Mouse (Mus musculus): ENCODE measurements at regions not wholly inside any gene's neighbourhood (a gene's known extent, or its start where the extent isn't known, plus 50 kb on each side); places are given as distances from the start of the nearest gene placed in this dataset.

DNA sequence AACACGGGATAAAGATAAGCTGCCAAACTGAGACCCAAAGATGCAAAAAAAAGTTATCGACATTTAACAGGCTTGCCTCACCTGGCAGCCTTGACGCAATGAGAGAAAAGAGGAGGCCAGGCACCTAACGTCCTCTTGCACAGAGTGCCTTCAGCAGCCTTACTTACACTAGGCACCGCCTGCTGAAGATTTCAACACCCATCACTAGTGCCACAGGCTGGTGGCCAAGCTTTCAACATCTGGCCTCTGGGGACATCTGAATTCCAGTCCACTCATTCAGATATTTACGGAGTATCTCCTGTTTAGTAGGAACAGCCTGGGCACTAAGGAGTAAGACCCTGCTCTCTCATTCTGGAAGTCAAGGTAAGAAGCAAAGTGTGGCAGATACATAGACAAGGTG is 246.3 kb upstream of the Cited2 start:
- DNase-seq = no peak

DNA sequence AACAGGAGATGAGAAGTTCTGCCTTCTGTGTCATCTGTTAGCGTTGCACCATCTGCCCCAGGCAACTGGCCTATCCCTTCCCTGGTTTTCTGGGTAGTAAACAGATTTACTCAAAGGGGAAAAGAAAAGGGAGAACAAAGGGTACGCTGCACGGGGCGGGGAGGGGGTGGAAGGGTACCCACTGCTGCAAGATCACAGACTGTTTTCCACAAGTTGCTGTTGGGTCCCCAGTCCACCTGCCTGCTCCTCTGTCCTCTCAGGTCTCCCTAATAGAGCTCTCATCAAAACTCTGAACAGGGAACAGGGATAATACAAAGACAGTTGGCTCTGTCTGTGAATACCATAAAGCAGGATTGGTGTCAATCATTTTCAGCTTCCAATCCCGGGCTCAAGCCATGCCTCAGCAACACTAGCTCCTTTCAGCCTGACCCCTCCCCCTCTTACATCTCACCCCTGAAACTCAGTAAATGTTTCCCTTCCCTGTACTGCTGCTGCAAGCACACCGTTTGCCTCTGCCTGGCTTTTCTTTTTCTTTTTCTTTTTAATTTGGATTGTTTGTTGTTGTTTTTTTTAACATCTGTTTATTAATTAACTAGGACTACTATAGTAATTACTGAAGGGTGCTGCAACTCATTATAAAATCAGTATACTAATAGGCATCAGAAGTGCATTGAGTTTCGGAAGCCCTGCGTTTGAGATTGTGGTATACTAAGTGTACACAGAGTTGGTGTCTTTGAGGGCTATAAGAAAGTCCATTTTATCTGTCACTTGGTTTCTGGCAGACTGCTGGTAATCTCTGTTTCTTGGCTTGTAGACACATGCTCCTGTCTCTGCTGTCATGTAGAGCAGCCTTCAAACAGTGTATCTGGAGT is 244.0 kb upstream of the Cited2 start:
- no peak for DNase-seq

DNA sequence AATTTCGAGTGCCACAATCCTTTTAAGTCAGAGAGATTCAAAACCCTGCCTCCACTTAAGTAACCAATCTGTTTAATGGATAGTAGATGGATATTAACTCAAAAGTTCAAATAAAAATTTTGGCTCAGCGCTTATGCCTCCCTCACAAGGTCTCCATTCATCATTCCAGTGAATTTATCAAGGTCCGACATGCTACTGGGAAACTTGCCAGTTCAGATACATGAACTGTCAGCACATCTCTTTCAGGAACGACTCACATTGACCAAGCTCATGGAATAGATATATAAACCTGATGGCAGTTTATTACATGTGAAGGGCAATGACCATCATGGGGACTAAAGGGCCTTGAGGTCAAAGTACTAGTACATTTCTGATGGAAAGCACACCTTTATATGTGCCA is 240.3 kb upstream of the Cited2 start:
- no peak for DNase-seq

DNA sequence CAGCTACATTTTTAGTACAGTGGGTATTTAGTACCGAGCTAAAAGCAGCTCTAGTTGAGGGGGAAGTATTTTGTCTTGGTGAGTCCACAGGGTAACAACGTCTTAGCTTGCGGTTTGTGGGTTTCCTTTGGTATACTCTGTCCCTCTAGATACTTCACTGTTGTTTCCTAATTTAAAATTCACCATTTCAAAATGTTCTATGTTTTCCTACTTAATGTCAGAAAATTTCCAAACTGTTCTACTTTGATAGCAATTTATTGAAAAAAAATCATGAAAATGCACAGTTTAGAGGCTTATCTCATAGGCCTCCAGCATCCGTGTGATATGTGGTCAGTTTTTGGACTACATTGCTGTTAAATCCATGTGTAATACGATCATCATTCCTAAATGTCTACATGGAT is 238.0 kb upstream of the Cited2 start:
- DNase-seq = no peak

DNA sequence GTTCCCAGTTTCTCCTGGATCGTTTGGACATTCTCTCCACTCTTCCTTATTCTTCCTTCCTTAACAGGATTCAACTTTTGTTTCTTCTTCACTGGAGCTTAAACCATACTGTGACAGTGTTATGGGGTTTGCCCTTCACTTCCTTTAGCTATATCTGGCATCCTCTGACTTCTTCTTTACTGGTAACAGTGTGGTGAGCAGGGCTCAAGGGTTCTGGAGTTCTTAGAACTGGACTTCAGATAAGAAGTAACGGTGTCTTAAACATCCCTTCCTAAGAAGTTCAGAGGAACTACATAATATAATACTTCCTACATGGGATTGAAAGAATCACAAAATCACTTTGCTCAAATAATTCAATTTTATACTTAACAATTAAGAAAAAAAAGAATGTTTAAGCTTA is 237.5 kb upstream of the Cited2 start:
- DNase-seq = no peak

DNA sequence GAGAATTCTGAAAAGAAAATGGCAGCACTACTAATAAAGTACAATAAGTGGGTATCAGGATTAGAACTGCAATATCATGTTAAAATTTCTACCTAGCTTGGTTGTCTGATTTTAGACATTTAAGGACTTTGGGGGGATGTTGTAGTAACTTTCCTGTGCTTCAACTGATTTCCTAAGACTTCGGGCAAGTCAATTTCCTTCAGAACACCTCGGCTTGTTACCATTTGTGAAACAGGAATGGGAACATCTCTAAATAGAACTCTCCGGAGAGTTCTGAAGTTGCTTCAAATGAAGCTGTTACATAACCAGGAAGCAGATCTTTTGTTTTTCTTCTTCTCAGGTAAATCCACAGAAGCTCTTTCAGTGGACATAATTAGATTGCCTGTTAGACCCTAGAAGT is 237.0 kb upstream of the Cited2 start:
- DNase-seq = no peak

DNA sequence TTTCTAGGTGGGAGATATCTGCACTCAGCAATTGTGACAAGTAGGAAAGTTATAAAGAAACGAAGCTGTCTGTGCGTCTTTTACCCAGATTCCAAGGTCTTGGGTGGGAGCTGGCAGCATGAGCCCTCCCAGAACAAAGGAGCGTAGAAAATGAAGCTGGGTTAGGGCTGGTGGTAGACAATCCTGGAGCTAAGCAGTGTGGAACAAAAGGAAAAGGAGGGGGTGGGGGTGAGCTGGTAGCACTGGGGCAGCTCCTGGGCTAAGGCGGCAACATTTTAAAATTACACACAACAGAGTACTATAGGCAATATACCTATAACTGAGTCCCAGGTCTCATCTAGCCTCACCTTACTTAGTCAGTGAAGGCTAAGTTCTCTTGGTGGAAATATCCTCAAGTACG is 235.6 kb upstream of the Cited2 start:
- DNase-seq = no peak

DNA sequence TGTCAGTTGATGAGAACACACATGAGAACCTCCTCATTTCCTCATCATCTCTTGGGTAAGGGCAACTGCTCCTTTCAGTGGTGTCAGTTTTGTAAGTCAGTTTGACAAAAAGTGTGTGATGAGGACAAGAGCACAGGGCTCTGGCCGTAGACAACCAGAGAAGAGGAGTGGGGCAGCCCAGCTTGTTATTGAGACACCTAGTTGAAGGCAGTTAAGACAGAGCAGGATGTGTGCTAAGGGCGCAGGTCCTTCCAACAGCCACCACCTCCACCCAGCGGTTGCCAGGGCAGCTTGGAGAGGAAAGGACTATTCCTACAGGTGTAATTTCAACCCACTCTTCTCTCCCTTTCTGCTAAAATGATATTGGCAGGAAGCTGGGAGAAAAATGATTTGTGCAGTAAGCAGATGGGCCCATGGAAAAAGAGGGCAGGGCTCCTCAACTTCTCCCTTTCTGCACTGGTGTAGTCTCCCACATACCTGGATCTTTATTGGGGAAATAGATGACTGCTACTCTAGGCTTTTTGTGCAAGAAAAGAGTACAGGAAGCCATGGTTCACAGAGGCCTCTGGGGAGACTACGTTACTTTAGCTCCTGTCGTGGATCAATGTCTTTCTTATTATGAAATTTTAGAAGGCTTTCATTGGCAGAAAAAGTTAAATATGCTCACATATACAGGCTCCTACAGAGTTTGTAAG is 231.3 kb upstream of the Cited2 start:
- DNase-seq = no peak

DNA sequence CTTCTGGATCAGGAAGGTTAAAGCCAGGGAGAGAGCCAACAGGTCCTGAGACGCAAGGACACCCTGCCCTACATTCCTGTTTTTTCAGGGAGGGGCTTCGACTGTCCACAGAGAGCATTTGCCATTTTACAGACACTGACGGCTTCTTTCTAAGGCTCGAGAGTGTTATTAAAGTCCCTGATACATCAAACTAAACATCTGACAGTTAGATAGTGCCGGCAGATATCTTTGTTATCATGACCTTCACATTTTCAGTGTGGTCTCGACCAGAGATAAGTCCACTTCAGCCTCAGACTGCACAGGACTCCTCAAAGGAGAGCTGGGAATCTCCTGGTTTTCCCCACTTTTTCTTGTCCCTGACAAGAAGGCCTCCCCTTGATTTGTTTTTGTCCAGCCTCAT is 229.9 kb upstream of the Cited2 start:
- no peak for DNase-seq

DNA sequence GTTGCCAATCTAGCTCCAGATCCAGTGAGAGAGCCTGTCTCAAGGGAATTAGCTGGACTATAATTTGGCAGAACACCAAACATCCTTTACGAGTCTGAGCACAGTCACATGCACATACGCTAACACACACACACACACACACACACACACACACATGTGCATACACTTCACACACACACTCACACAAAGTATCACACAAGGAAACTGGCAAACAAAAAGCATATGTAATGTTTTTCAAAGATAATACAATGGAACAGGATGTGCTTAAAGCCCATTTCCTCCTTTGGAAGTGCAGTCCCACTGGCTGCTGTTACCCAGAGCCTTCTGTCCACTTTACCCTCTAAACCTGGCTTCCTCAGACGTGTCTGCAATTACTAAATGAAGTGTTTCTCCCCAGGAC is 226.2 kb upstream of the Cited2 start:
- DNase-seq = no peak

DNA sequence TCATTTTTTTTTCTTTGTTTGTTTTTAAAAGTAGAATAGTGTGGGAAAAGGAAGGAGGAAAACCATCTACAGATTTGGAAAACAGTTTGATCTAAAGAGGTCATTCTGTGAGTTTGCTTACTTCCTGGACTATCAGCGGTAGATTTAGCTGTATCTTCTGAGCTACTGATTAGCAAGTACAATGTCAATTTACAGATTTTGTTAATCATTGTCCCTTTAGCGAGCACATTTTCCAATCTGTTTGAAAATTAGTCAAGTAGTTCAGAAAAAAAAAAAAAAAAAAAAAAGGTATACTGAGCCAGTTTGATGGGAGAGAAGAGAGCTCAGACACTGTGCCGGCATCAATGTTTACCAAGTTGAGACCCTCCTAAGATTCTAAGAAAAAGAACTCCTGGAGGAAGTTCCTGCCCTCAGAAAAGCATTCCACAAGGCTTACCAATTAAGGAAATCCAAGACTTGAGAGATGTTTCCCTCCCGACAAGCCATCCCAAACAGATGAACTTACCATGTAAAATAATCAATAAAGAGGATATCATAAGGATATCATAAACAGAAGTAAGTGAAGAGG is 212.3 kb upstream of the Cited2 start:
- no peak for DNase-seq

DNA sequence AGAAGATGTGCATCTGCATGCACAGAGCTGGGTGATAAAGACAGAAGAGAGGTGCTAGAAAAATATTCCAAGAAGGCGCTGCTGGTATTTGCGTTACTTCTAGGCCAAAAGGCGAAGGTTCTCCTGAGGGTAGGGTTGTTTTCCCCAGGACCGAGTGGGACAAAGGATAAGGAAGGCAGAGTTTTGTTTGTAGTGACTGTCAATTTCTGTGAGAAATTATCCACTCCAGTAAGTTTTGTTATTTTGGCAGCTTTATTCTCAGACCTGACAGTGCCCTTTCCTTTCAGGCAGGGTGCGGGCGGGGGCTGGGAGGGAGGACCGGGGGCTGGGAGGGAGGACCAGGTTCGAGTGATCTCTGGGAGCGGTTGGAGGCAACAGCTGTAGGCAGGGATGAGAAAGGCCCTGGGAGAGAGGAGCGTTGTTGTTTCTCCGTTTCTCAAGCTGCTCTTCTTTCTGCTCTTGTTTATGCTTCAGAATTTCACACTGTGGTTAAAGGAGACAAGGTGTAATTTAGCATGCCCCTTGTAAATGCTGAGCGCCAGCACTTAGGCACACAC is 211.2 kb upstream of the Cited2 start:
- peak; percentile 35 to 52 for DNase-seq

DNA sequence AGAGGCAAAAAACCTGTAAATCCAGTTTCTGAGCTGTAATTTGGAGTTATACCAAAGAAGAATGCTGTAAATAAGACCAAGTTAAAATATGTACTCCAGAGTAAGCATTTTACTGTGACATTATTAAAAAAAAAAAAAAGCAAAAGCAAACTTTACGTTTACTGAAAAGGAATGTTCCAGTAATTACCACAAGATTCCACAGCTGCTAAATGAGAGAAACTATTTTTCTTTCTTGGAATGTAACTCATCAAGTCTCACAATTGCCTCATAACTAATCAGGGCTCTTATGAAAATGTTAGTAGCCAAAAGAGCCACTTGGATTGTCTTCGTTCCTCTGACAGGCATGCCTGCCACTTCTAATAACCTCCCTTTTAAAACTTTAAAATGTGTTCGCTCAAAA is 210.5 kb upstream of the Cited2 start:
- DNase-seq = no peak

DNA sequence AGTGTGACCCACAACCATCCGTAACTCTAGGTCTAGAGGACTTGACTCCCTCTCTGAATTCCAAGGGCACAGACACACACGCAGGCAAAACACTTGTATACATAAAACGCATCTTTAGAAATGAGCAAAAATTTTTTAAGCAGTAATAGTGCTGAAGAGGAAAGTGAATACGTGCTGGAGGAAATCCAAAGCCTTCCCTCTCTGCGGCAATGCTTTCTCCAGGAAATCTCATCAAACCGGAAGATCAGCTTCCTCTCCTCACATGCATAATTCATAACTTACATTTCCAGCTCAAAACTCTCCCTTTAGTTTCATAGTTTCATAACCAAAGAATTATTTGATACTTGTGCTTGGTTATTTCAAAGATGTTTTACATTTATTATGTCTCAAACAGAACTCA is 209.3 kb upstream of the Cited2 start:
- DNase-seq = no peak

DNA sequence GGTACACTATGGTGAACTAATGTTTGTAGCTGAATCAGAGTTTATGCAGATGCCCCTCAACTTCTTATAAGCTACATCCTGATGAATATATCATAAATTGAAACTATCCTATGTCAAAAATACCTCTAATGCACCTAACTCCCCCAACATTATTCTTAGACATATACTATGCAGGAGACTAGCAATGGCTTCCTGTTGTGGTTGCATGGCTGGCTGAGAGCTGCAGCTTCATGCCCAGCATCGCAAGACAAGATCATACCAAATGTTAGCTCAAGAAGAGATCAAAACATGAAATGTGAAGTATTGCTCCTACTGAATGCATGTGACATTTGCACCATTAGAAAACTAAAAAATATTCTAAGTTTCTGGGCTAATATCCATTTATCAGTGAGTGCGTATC is 206.9 kb upstream of the Cited2 start:
- no peak for DNase-seq

DNA sequence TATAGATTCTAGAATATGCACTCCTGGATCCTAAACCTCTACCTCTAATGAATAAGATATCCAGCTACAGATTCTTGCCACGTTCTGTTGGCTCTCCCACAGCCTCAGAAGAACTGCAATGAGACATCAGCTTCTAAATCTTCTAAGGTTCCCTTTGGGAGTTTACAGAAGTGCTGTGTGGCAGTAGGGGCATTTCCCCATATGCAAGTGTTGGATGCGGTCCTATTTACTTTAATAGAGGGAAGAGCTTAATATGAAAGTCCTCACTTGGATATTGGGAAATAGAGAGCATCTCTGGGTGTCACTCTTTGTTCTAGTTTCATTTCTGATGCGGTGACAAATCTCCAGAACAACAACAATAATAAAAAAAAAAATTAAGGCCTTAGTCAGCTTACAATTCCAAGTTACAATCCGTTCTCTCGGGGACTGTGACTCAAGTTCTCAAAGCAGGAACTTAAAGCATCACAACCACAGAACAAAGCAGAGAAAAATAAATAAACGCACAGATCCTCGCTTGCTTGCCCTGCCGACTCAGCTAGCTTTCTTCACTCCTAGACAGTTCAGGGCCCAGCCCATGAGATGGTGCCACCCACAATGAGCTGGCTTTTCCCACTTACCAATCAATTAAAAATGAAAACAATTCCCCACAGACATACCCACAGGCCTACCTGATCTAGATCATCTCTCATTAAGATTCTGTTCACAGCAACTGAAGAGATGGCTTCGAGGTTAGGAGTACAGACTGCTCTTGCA is 204.4 kb upstream of the Cited2 start:
- no peak for DNase-seq

DNA sequence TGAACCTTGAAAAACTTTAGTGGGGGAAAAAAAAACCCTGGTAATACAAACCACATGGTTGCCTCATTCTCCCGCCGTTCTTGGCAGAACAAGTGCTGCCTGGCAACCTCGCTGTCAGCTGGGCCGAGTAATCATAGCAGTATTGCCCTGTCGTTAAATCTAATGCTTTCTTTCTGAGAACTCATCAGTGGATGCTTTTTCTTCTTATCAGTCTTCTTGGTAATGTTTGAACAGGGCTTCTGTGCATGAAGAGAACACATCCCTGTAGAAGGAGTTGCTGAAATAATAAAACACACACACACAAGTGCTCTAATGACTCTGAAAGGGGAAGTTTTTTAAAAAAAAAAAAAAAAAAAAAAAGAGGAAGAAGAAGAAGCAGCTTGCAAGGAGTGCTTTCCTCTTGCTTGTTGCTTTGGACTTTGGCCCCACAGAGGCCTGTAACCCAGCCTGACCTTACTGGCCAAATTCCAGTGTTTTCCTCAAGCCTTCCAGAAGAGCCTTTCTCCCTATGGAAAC is 200.9 kb upstream of the Cited2 start:
- peak; percentile 28 to 51 for DNase-seq

DNA sequence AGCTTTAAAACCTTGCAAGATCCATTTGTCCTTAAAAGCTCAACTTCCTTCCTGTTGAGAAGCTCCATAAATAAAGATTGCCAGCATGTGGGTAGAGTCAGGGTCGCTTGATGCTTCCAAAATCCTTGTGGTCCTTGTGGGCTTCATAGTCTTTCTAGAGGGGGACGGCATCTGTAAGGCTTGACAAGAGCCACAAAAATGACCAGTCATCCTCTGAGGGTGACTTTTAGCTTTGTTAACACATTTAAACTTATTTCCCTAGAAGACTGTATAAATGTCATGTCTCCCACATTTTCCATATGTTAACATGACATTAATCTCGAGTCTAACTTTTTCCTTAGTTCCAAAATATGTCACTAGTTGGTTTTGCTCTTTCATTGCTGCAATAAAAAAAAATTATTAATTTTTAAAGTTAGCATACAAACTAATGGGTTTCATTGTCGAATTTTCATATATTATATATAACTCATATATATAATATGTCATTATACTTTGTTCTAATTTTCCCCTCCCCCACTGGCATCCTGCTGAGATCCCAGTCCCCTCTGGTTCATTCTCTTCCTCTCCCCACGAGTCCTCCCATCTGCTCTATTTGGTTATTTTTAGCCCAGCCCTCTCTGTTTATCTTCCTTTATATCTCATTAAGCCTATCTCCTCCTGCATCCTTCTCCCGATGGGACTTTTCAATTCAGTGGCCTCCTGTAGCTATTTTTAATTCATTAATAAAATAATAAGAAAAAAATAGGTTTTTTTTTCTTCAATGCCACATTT is 199.3 kb upstream of the Cited2 start:
- DNase-seq = no peak

DNA sequence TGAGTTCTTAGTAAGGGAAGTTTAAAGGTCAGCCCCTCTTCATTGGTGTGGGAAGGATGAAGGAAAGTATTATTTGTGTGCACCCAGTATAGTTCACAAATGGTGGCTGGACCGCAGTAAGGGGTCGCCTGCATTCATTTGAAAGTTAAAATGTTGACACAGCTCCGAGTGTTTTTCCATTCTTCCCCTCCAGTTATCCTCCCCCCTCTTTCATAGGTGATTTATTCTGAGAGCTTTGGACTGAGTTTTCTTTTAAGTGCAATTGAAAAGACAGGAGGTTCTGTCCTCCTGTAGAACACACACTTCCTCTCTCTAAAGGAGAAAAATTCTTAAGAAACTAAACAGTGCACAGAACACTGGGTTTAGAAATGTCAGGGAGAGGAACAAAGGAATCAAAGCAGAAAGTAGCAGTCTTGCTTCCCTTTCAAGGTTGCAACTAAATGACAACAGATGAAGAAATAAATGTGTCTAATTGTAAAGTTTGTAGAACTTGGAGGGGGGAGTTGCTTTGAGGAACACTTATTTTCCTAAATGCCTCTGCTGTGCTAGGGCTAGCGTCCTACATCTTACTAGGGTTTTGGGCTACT is 195.8 kb upstream of the Cited2 start:
- no peak for DNase-seq

DNA sequence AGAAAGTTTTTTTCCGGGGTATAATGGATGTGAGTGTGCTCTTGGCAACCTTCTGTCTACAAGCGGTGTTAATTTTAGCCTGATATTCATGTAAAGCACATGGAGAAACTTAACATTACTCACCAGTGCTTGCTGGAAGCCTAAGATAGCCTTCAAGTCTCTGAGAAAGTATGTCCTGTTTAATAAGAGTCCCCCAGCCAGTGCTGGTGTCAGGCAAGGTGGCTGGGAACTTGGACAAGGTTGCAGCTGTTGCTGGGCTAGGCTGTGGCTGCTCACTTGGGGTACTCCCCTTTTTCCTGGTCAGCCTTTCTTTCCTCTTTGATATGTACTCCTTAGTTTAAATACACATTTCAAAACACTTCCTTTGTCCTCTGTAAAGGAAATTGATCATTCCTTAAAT is 194.9 kb upstream of the Cited2 start:
- peak; percentile 44 to 55 for DNase-seq

DNA sequence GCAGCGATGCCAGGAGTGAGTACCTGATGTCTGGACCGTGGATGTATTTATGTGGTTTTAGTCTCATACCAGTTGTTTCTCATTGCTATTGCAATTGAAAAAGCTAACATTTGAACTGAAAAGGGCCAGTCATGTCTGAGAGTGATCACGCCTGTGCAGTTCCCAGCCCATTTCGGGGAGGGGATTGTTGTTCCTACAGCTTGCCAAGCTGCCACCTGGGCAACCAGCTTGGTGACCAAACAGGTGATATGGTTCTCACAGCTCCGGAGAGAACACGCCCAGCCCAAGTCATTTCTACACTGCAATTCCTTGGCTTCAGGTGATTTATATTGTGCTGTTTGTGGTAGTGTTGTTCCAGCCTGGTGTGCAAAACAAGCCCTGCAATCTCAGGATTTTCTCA is 194.2 kb upstream of the Cited2 start:
- DNase-seq = no peak
